Mouse (Mus musculus): ENCODE measurements at regions not wholly inside any gene's neighbourhood (a gene's known extent, or its start where the extent isn't known, plus 50 kb on each side); places are given as distances from the start of the nearest gene placed in this dataset.

GRCm38 (mm10) chr8:115830012-115830662 lies 122.5 kb upstream of the Maf start:
- no peak for TF ChIP-seq CTCF (IDR thresholded peaks at IDR 0.05; ENCODE audit: low read depth)
- TF ChIP-seq EP300 (IDR thresholded peaks at IDR 0.05; ENCODE audit: low read depth): no peak
